Mouse (Mus musculus) thymus, postnatal 14 days (tissue): ENCODE data around the gene Tmem211.
A peak's percentile ranks its signal among the peaks of the same experiment; 100 is the strongest.

Source experiments
- DNase-seq: peaks from one replicate; pipeline ENCODE4 v3.0.0; 2021

Gene Tmem211

DNA sequence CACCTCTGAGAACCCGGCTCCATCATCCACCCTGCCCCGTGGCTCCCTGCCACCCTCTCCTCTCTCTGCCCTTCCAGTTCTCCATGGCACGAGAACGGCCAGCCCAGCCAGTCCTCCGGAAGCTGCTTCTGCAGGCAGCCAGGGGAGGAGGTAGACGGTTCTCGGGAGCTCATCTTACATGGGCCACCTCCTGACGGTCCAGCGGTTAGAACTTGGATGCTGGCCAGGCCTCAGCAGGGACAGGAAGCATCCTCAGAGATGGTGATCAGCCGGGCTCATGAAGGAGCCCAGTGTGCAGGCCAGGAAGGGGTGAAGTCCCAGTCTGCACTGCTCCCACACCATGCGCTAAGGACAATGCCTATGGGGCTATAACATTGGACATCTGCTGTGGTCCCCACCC lies 12.3 kb upstream of the Tmem211 start:
- DNase-seq, result no peak

DNA sequence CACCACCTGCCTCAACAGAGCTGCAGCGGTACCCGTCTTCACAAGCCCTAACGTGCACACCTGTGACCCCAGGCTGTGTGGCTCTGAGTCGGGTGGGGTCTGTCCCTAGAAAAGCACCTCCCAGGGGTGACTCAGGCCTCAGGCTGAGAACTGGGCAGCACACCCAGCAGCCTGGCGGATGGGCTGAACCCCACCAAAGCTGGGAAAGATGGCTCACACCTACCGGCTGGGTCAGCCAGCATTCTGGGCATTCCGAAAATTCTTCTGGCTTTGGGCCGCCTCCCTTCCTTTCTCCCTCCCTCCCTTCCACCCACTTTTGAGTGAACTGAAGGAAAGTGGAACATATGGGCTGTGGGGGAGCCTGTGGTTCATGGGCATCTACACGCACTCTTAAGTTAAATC lies 11.1 kb upstream of the Tmem211 start:
- DNase-seq, result no peak

DNA sequence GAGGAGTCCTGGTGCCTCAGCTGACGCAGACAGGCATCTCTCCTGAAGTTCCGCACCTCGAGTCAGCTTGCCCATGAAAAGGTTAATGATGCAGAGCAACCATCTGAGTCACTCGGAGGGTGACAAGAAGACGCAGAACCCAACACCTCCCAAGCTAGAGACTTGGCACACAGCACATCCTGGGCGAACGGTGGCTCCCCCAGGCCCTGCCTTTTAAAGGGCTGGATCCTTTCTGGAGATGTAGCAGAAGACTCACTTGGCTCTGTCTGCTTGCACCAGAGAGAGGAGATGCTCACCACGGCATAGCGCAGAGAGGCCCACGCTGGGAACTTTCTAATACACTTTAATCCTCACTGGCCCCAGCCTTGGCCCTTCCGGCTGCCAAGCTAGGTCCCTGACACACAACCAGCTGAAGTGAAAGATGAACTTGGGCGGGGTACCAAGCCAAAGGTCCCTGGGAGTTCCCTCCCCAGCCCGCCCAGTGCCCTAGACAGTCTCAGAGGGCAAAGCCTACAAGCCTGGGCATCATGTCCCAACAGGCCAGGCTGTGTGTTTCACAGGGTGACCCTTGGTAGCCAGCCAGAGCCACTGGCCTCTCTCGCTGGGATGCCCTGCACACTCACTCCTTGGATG lies 10.3 kb upstream of the Tmem211 start:
- DNase-seq, result no peak

DNA sequence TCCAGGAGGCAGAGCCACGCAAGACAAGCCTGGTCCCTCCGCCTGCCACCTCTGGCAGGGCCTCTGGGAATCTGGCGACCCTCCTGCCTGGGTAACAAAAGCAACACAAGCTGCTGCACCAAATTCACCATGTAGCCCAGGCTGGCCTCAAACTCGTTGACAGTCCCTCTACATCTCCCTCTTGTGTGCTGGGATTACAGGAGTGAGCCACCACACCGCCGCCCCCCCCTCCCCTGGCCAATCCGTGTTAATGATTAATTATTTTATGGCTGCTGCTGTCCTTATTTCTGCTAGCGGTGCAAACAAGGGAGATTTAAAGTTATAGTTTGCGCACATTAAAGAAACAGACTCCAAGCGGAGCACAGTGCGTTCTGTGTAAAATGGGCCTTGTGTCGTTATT lies 9.6 kb upstream of the Tmem211 start:
- no peak for DNase-seq

DNA sequence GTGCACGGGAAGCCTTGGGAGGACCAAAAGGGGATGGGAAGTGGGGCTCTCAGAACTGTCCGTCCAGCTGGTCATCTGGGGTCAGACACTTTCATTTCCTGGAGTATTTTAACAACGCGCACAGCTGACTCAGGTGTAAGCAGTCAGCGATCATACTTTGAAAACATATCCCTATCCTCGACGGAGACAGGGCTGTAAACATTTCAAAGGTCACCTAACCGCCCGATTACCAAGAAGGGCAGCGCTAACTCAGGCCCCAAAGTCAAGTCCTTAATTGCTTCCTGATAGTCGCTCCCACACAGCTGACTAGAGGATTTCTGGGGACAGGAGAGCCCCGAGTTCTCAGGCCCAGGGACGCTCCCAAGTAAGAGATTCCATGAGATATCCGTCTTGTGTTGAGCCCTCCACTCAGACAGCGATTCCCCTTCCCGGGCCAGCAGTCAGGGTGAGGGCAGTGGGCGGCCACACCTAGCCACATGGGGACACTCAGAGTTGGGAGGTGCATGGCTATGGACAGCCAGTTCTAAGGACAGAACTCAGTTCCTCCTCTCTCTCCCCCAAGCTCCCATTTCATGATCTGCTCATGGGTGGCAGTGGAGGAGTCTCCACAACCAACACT lies 8.0 kb upstream of the Tmem211 start:
- DNase-seq, result no peak

DNA sequence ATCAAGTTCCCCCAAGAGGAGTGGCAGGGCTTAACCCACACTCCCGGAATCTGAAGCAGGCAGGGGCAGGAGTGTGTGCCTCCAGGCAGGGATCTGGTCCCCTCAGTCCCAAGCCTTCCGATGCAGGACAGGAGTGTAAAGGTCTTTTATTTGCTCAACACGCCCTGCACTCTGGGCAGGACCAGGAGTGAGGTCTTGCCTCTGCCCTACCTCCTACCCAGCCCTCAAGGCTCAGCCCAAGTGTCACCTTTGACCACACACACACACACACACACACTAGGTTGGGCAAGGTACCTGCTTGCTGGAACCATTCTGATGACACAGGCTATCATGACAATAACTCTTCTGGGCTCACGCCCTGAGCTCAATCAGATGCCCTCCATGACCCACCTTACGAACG lies 7.3 kb upstream of the Tmem211 start:
- DNase-seq, result no peak

DNA sequence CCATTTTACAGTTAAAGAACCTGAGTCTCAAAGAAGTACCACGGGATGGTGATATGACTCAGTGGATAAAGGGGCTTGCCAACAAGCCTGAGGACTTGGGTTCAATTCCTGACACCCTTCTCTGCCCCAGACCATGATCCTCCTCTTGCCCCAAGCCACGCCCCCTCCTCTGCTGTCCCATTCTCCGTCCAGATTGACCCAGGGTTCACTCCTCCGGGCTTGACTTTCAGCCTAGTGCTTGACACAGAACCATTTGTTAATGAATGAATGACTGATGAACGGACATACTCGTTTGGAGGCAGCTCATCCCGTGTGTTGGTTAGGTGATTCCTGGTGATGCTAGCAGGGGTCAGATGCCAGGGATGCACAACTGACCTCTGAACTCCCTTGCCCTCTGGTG lies 6.8 kb upstream of the Tmem211 start:
- no peak for DNase-seq

DNA sequence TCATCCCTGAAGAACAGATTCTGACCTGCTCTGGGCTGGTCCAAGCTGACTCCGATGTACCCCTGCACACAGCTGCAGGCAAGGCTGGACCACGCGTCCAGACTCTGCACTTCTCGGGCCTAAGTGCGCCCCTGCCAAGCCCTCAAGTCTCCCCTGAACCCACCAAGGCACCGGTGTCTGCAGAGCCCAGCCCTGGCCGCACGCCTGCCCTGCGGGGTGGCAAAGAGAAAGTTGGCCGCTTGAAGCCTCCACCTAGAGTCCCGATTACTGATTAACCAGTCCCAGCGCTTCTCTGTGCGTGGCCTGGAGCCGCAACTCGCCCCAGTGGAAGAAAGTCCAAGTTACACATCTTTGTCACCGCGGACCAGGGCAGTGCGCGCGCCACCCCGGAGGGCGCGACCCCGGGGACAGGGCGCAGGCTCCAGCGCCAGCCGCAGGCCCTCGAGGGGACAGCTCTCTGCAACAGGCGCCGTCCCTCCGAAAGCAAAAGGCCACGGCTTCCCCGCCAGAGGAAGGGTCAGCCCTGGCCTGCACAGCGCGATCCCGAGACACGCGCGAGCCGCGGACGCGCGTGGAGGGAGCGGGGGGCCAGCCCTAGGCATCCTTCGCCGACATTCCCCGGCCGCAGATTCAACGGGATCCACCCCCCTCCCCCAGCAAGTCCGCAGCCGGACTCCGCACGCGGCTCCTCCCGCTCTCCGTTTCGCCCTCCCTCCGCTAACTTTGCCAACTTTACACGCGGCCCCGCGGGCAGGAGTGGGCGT lies 6.1 kb upstream of the Tmem211 start:
- peak; percentile 10 for DNase-seq

DNA sequence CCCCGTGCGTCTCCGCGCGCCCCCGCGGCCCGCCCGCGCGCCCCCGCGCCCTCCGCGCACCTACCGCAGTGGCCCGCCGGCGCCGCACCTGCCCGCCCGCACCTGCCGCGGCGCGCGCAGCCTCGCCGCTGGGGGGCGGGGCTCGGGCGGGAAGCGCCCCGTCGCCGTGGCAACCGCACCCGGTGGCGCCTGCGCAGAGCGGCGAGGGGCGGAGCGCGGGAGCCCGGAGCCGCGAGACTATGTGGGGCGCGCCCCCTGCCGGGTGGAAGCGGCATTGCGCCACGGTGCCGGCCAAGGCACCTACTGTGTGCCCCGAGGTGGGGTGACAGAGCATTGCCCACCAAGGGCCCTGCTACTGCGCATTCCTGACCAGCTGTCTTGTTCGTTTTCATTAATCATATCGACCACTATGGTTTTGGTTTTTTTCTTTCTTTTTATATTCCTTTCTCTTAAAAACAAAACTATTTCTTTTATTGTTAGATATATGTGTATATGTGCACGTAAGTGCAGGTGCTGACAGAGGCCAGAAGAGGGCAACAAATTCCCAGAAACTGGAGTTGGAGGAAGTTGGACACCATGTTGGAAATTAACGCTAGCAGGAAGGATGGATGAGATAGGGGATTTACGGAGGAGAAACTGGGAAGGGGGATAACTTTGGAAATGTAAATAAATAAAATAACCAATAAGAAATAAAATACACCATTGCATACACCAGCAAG lies 5.4 kb upstream of the Tmem211 start, which contains the start of gene 2900026A02Rik:
TSS of gene 2900026A02Rik (minus strand) at position 90 of the 719 bp plus-strand sequence.
- peak; percentile 61 for DNase-seq

DNA sequence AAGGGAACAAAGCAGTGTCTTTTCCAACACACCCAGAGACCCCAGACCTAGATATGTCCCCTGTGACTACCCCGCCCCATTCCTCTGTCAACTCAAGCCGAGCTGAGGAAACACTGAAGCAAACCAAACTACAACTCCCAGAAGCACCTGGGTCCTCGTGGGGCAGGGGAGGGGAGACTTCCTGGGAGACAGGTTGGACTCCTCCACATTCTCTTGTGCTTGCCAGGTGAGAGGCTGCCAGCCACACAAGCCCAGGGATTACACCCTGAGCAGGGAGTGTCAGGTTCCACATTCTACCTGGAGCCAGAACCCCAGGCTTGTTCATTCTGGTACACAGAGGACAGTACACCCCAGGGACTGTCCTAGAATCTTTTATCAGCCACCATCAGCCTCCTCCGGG lies 2.8 kb upstream of the Tmem211 start:
- DNase-seq, result no peak

DNA sequence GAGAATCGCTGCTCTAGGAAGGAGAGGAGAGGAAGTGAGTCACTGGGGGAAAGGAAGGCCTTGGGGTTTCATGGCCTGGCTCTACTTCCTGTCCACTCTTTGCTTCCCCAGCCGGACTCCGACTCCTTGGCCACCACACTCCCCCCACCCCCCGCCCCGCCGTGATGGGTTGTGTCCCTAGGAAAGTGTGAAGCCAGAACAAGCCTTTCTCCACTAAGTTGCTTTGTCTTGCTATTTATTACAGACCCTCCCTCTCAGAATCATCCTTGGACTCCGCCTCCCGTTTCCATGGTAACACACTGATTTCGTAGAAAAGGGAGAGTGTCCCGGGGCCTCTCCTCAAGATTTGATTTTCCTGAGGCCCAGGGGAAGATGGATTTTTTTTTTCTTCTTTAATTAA lies 1.4 kb upstream of the Tmem211 start:
- no peak for DNase-seq

DNA sequence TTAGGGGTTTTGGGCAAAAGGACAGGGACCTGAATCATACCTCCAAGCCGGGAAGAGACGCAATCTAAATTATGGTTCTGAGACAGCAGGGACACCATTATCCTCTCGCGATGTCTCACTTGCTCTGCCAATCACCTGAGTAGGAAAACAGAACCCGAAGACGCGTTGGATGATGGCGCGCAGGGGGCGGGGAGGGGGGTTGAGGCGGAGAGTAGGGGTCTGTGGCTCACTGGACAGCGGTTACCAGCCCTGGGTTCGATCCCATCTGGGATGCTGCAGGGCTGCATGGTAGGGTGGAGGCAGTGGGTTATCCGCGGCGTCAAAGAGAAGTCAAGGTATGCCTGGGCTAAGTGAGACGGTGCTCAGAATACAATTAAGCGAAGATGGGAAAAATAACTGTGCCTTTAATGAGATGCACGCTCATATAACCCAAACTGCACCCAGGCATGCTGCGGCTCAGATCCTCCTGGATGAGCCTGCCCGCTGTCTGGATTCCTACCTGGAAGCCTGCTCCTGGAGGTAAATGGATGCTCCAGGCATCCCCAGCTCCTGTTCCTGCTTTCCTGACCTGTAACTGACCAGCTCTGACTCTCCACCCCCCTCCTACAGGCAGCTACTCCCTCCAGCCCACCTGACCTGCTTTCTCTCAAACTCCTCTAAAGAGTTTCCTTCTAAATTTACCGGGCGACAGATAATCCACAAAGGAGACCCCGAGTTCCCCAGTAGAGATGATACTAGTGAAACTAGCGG lies 848 bp upstream of the Tmem211 start:
- no peak for DNase-seq

DNA sequence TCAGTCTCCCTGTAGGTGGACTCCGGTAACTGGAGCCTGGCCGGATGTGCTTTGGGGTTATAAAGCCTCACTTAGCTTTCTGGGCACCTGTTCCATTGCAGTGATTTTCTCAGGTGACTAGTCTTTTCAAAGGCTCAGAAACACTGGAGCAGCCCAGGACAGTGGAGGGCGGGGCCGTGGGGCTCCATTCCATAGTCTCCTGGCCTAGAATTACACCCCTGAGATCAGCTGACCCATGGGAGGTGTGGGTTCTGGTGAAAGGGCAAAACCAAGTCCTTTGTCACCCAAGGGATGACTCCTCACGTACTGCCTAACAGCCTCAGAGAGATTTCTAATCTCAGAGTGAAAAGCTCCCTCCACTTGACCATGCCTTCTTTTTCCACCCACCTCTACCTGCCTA lies 3.5 kb downstream of the Tmem211 start:
- no peak for DNase-seq

DNA sequence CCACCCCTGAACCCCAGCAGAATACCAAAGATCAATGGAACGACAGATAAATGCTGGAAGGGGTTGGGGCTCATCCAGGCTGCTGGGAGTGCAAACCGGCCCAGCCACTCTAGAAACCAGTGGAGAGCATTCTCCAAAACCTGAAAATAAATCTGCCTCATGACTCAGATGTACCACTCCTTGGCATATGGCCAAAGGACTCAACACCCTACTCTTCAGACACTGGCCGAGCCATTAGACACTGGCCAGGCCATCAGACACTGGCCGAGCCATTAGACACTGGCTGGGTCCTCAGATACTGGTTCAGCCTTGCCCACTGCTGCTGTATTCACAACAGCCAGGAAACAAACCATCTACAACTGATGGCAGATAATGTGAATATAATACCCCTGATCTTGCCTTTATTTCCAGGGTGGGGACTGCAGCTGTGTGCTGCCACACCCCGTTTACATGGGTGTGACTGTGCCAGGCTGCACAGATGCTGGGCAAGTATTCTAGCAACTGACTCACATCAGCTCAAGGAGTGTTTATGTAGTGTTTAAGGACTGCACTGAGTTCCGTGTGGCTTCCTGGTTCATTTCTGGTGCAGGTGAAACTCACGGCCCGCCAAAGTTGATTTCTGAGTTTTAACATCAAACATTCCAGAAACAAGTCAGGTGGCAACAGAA lies 22.7 kb downstream of the Tmem211 start:
- no peak for DNase-seq

DNA sequence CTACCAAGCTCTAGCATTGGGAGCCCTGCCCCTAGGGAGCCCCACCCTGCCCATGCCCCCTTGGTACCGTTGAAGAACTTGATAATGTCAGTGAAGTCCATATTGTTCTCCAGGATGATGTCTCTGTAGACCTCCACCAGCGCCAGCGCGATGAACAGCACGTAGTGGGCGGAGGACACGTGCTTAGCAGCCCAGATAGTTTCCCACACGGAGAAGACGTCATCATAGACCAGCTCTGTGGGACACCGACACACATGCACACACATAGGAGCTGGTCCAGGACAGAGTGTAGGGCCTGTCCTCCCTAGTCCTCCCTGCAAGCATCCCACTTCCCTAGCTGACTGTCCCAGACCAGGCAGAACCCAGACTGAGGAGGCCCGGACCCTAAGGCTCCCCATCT lies 24.1 kb downstream of the Tmem211 start:
- DNase-seq, result no peak

DNA sequence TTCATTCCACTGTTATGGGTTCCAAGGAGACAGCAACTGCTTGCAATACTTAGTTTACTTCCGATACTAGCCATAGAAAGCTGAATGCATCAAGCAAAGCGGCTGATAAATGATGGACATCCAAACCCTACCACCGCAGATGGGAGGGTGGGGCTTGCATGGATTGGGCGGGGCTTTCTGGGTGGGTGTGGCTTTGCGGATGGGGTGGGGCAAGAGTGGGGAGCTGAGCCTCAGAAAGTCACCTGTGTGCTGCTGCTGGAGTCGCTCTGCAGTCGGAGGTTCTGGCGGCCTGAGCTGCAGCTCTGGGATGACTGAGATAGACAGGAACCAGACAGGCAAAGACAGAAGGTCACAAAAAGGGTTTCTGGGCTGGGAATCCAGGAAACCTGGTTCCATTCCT lies 38.9 kb downstream of the Tmem211 start:
- DNase-seq, result no peak

DNA sequence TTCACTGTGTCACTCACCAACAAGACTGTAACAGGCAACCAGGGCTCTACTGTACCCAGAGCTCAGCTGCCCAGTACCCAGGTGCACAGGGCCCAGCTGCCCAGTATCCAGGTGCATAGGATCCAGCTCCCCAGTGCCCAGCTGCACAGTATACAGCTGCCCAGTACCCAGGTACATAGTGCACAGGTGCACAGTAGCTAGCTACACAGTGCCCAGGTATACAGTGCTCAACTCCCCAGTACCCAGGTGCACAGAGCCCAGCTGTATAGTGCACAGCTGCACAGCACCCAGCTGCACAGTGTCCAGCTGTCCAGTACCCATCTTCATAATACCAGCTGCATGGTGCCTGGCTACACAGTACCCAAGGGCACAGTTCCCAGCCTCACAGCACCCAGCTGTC lies 41.5 kb downstream of the Tmem211 start:
- no peak for DNase-seq

DNA sequence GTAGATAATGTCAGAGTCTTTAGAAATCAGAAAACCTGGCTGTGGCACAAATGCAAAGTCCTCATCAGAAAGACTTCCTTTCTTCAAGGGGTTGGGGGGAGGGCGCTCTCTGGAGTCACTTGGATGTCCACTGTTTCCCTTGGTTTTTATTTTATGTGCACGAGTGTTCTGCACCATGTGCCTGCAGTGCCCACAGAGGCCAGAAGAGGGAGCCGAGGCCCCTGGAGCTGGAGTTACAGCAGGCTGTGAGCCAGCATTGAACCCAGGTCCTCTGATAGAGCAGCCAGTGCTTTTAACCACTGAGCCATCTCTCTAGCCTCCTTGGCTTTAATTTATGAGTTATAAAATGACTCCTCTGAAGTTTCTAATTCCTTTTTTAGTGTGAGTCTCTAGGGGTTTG lies 43.3 kb downstream of the Tmem211 start:
- no peak for DNase-seq

DNA sequence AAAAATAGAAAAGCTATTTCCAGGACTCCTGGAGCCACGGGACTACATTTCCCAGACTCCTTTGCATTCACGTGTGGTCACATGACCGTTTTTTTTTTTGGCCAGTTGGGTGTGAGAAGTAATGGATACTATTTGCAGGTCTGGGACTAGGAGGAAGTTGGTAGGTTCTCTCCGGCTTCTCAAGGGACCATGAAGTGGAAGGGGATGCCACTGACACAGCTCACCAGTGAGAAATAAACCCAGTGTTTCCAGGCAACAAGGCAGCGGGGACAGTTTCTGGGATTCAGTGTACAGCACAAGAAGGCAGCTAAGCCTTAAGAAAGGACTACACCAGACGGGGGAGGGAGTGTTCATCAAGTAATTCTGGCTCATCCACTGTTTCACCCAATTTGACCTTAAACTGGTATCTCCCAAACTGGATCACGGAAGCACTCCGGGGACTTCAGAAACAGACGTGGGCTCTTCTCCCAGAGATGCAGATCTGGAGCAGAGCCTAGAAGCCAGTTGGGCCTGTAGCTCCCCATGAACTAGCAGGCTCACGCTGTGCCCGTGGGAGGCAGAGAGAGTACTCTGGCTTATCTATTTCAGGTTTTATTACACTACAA lies 44.6 kb downstream of the Tmem211 start:
- no peak for DNase-seq

DNA sequence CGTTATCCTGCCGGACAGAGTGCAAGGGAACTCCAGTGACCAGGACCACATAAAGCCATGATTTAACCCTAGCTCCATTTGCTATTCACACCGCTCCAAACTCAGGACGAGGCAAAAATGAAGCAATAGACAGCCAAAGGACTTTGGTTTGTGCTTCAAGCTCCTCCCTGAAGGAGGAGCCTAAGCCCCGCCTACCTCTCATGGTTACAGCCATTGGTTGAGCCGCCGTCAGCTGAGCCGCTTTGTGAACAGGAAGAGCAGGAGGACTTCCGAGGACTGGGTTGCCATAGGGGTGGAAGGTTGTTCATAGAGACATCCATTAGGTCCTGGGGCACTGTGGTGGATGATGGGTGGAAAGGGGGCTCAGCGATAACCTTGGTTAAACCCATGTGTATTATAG lies 49.1 kb downstream of the Tmem211 start:
- DNase-seq, result no peak

DNA sequence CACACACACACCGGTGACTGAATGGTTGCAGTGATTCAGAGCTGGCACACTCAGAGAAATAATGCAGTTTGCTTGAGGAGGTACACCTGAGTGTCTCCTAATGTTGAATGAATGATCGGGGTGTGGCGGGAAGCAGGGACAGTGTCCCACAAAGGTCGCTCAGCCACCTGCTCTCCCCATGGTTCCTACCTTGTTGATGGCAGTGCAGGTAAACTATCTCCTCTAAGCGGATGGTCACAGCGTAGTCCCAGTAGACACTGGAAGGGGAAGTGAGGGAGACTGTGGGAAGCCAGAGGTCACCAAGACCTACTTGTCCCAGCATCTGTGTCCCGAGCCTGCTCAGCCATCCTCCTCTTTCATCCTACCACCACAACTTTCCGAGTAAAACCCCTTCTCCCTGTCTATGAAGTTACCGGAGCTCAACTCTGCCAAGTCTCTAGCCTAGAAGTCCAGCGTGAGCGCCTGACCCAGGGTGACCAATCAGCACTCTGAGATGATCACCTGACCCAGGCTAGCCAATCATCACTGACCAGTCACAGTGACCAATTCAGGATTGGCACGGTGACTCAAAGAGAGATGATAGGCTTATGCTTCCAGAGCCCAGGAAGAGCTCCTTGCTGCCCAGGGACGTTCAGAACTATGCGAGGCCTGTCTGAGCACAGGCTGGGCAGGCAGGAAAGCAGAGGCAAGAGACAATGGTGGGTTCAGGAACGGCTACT lies 53.6 kb downstream of the Tmem211 start:
- no peak for DNase-seq
